Mouse (Mus musculus): ENCODE measurements around the gene Cyba. TPM values are rescaled to one million over a fixed set of nuclear protein-coding genes. Genes with fewer than 3 reads are reported as not detected.

The Cyba gene
- total and polyA plus RNA-seq, 3 experiments, result 321 to 344 (median 338) TPM

DNA sequence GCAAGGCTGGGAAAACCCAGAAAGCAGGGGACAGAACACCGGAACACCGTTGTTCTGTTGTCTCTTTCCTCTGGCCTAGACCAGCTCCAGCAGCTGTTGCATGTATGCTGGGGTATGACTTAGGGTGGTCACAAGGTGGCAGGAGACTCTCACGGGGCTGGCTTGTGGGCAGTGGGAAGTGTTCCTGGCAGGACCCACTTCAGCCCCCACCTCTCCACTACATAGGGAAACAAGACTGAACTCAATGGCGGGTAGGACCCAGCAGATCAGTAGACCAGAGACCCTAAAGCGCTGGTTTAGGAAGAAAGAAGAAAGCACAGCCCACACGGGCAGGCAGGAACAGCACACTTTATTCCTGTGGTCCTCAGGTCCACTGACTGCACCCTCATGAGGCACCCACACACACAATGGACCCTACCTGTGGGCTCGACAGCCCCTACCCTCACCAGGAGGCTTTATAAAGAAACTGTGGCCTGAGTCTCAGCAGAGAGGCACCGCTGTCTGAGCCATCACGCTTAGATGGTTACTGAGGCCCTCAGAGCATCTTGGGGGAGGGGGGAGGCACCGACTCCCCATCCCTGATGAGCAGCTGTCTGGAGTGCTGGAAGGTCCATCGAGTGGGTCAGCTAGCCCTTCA is 657 bp upstream of the Cyba start:
- TF ChIP-seq MYB (IDR thresholded peaks at IDR 0.05; ENCODE audit: low read depth, low read length) (no peak), MXI1 (IDR thresholded peaks at IDR 0.05; ENCODE audit: low read depth, low read length) (no peak), SMC3 (IDR thresholded peaks at IDR 0.05; ENCODE audit: low read depth, low read length) (peak; percentile 36; the same call in 1 of the 2 replicates), CHD1 (IDR thresholded peaks at IDR 0.05; ENCODE audit: low read depth, low read length) (no peak), ELF1 (IDR thresholded peaks at IDR 0.05; ENCODE audit: low read depth, low read length) (no peak), E2F4 (IDR thresholded peaks at IDR 0.05; ENCODE audit: borderline replicate concordance, low read depth, low read length) (no peak), KAT2A (conservative IDR thresholded peaks at IDR 0.05; ENCODE audit: low read depth, low read length) (no peak), MAFK (IDR thresholded peaks at IDR 0.05; ENCODE audit: borderline replicate concordance, low read depth, low read length) (no peak), ETS1 (IDR thresholded peaks at IDR 0.05; ENCODE audit: low read depth, low read length) (no peak), RAD21 (IDR thresholded peaks at IDR 0.05; ENCODE audit: low read depth, low read length) (peak; percentile 42), POLR2AphosphoS2 (IDR thresholded peaks at IDR 0.05; ENCODE audit: low read length) (no peak), CTCF (IDR thresholded peaks at IDR 0.05 in 2 of 3, conservative IDR thresholded peaks at IDR 0.05 in 1 of 3; ENCODE audit: control insufficient read depth in 1 of 3, insufficient read depth in 1 of 3, low read depth in 2 of 3, low read length in 3 of 3, poor library complexity in 1 of 3, severe bottlenecking in 1 of 3) (peak in 2 of 3 experiments; percentile 36 to 45; a peak in 4 of 6 replicates), GABPA (IDR thresholded peaks at IDR 0.05; ENCODE audit: low read depth, low read length) (no peak), ZKSCAN1 (IDR thresholded peaks at IDR 0.05; ENCODE audit: low read depth, low read length) (no peak), MAZ (IDR thresholded peaks at IDR 0.05; ENCODE audit: low read depth, low read length) (no peak), MYC (IDR thresholded peaks at IDR 0.05; ENCODE audit: low read depth, low read length) (no peak), POLR2A (IDR thresholded peaks at IDR 0.05; ENCODE audit: control insufficient read depth in 1 of 2, insufficient read depth in 1 of 2, low read depth in 1 of 2, low read length in 2 of 2, poor library complexity in 1 of 2) (no peak), BHLHE40 (IDR thresholded peaks at IDR 0.05; ENCODE audit: borderline replicate concordance, low read depth, low read length) (no peak), SIN3A (IDR thresholded peaks at IDR 0.05; ENCODE audit: low read length) (0 out of 2 replicates have a peak, but pooled peaks have one; percentile 13), USF2 (IDR thresholded peaks at IDR 0.05; ENCODE audit: borderline replicate concordance in 1 of 2, insufficient read depth in 1 of 2, low read depth in 1 of 2, low read length in 2 of 2) (0 out of 4 replicates have a peak, but pooled peaks of 1 of the 2 experiments have one; percentile 58), TBP (IDR thresholded peaks at IDR 0.05; ENCODE audit: low read depth, low read length) (no peak), USF1 (IDR thresholded peaks at IDR 0.05; ENCODE audit: low read depth, low read length) (no peak)
- Histone ChIP-seq H3K9ac (ENCODE audit: control insufficient read depth, low read depth, low read length, poor library complexity, severe bottlenecking) (no peak overlapping the region; the same call in 1 of the 2 replicates), H3K79me2 (ENCODE audit: control insufficient read depth, insufficient read depth, low read length, poor library complexity) (peaks cover 26% of the 10 kb centered on the region), H3K27ac (ENCODE audit: control insufficient read depth, low read depth, low read length) (peak overlapping the region; percentile 13; the same call in 1 of the 2 replicates), H3K9me3 (replicated peaks; ENCODE audit: insufficient read depth, low read length) (no peaks in the 10 kb centered on the region), H3K4me3 (ENCODE audit: control insufficient read depth in 1 of 2, insufficient read depth in 1 of 2, low read depth in 2 of 2, low read length in 2 of 2) (peak overlapping the region in 1 of 2 experiments; percentile 86; a peak in 1 of 4 replicates), H3K4me1 (ENCODE audit: control insufficient read depth in 1 of 2, insufficient read depth in 2 of 2, low read length in 2 of 2) (peaks cover 7 to 25% of the 10 kb centered on the region in 2 experiments; a peak in 3 of 4 replicates), H3K36me3 (ENCODE audit: control insufficient read depth in 1 of 2, insufficient read depth in 2 of 2, low read length in 2 of 2) (peaks cover 0 to 24% of the 10 kb centered on the region in 2 experiments; a peak in 2 of 4 replicates), H3K27me3 (ENCODE audit: control insufficient read depth in 1 of 2, insufficient read depth in 2 of 2, low read length in 2 of 2) (no peaks in the 10 kb centered on the region)
- DNase-seq (ENCODE audit: low read depth, low spot score), result no peak

Data from MEL (cell line).